ENCODE assay signal across 31 mouse cellular contexts in the genomic region with DNA sequence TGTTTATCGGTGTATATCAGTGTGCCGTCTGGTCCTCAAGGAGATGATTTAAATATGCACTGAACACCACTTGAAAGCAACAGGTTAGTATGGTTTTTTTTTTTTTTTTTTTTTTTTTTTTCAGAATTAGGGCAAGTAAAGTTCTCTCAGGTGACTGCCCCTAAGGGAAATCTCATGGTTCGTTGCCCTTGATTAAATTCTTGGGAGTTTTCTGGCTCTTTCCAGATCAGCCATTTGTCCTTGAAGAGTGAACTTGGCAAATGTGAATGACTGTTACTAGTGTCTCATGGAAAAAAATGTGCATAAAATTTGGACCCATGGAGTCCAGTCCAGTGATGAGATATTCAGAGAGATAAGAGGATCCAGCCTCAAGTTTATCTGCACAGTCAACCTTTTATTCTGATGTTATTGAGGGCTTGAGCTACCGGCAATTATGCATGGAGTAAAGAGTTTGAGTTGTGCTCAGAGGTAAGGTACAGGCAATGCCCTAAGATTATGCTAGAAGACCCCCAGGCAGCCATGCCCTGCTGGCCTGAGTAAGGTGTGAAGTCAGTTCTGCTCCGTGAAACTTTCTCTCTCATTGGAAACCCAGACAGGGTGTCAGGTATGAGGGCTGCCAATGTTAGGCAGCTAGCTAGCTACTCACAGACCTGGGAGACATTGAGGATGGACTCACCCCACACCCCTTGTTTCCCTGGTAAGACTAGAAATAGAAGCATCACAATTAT. TPM values are rescaled to one million over a fixed set of nuclear protein-coding genes. Genes with fewer than 3 reads are reported as not detected.
"Had no signal": no experiment of that assay in that cellular context is flagged by ENCODE, and none has a peak within 500 bp of the region (broad histone marks: within the 10 kb centered on the region; RNA-seq: fewer than 3 reads in every experiment).

No protein-coding gene starts in this region.

- H3K4me1 ChIP-seq: liver, embryonic 13.5 days; midbrain, embryonic 12.5 days; midbrain, embryonic 15.5 days; neural tube, embryonic 12.5 days; neural tube, embryonic 15.5 days had no signal

- DNase-seq: layer of hippocampus, adult 9-11 months; layer of hippocampus, postnatal 36 days; liver, embryonic 13.5 days; lung, adult 2 months; lung, postnatal 14 days; lung, postnatal 4 days; right cerebral cortex, adult 18-20 months; right cerebral cortex, postnatal 14 days; right cerebral cortex, postnatal 4 days; thymus, adult 2 months; thymus, postnatal 14 days; thymus, postnatal 4 days had no signal

- H3K9ac ChIP-seq: liver, embryonic 13.5 days; midbrain, embryonic 12.5 days; midbrain, embryonic 15.5 days; neural tube, embryonic 12.5 days; neural tube, embryonic 15.5 days had no signal

- H3K4me2 ChIP-seq: liver, embryonic 13.5 days; midbrain, embryonic 12.5 days; midbrain, embryonic 15.5 days; neural tube, embryonic 12.5 days; neural tube, embryonic 15.5 days had no signal

- H3K27ac ChIP-seq: layer of hippocampus, adult 2 months; left cerebral cortex, adult 2 months; liver, embryonic 13.5 days; midbrain, embryonic 12.5 days; midbrain, embryonic 15.5 days; neural tube, embryonic 12.5 days; neural tube, embryonic 15.5 days; stomach, postnatal 0 days had no signal

- H3K9me3 ChIP-seq: liver, embryonic 13.5 days; midbrain, embryonic 12.5 days; midbrain, embryonic 15.5 days; neural tube, embryonic 12.5 days; neural tube, embryonic 15.5 days had no signal

- ATAC-seq: inflammation-experienced regulatory T-cells, adult 6 months; intestine, embryonic 16.5 days; midbrain, embryonic 15.5 days had no signal

- H3K36me3 ChIP-seq: liver, embryonic 13.5 days; midbrain, embryonic 12.5 days; midbrain, embryonic 15.5 days; neural tube, embryonic 12.5 days; neural tube, embryonic 15.5 days had no signal

- H3K4me3 ChIP-seq: layer of hippocampus, adult 2 months; left cerebral cortex, adult 2 months; liver, embryonic 13.5 days; midbrain, embryonic 12.5 days; midbrain, embryonic 15.5 days; neural tube, embryonic 12.5 days; neural tube, embryonic 15.5 days had no signal

- H3K27me3 ChIP-seq: liver, embryonic 13.5 days; midbrain, embryonic 12.5 days; midbrain, embryonic 15.5 days; neural tube, embryonic 12.5 days; neural tube, embryonic 15.5 days had no signal

RNA-seq across cellular contexts. Expression of a gene that starts 4.7 kb away (rescaled TPM):
- total RNA-seq: layer of hippocampus, adult 2 months; layer of hippocampus, postnatal 36 days; left cerebral cortex, adult 2 months; left cerebral cortex, postnatal 10 days; left cerebral cortex, postnatal 36 days; liver, adult 2 months; megakaryocyte progenitor cell, adult 5-6 weeks; megakaryocyte-erythroid progenitor cell, adult 5-6 weeks had no signal
- polyA plus RNA-seq: inflammation-experienced regulatory T-cells, adult 6 months; intestine, embryonic 16.5 days; limb, embryonic 11.5 days; limb, embryonic 14.5 days; liver, adult 2 months; liver, embryonic 13.5 days; liver, embryonic 16.5 days; lung, adult 2 months; lung, embryonic 16.5 days; midbrain, embryonic 12.5 days; midbrain, embryonic 15.5 days; neural tube, embryonic 12.5 days; neural tube, embryonic 15.5 days; stomach, embryonic 14.5 days; stomach, postnatal 0 days had no signal

RNA-seq across cellular contexts. Expression of a gene that starts 32.9 kb away (rescaled TPM):
- polyA plus RNA-seq: inflammation-experienced regulatory T-cells, adult 6 months had no signal
